Mouse (Mus musculus) liver, adult 10 weeks (tissue): ENCODE measurements around the gene Vmn2r68. TPM values are rescaled to one million over a fixed set of nuclear protein-coding genes. Genes with fewer than 3 reads are reported as not detected.

Experiments used
- polyA plus RNA-seq: library from polyadenylated mRNA; stranded (reverse); fragments of 350-450 nt; fragmentation: Illumina TruSeq; extraction: RNeasy Lipid Tissue Mini Kit (QIAGEN cat#74804); gene quantifications from one replicate; pipeline ENCODE4 v1.2.3, GENCODE M21; 2014; ENCODE audit warnings: low read depth, low replicate concordance

The Vmn2r68 gene
- not detected for polyA plus RNA-seq

GRCm38 (mm10) chr7:85237683-85238082, at the start of gene Vmn2r68:
Vmn2r68 (minus strand) TSS chr7:85237783.

Other genes with a start within 250 kb of the Vmn2r68 start
- gene Vmn2r66, start 225.5 kb downstream of the Vmn2r68 start, polyA plus RNA-seq, result not detected
- gene Vmn2r67, start 81.8 kb downstream of the Vmn2r68 start, polyA plus RNA-seq, result not detected
- gene Vmn2r69, start 178.1 kb upstream of the Vmn2r68 start, polyA plus RNA-seq, result not detected